Mouse (Mus musculus): Measurements from ENCODE around the gene Slc1a7.

GRCm38 (mm10) chr4:107998641-107999332 is 30.7 kb downstream of the Slc1a7 start:
- TF ChIP-seq CTCF (IDR thresholded peaks at IDR 0.05; ENCODE audit: low read depth) (no peak), EP300 (IDR thresholded peaks at IDR 0.05; ENCODE audit: low read depth) (no peak)
